Mouse (Mus musculus) bone marrow macrophage, adult 2 months (primary cell): ENCODE measurements around the gene 9630041A04Rik. TPM values are rescaled to one million over a fixed set of nuclear protein-coding genes. Genes with fewer than 3 reads are reported as not detected.

Experiments
- H3K27ac ChIP-seq: 2 replicates; pipeline ENCODE4 v1.5.1; 2012; ENCODE audit warnings: low read depth, low read length; ENCODE audit not compliant: insufficient read depth
- H3K4me1 ChIP-seq: 2 replicates; pipeline ENCODE4 v1.6.1; 2012; ENCODE audit warnings: low read length; ENCODE audit not compliant: control insufficient read depth, insufficient read depth
- H3K4me3 ChIP-seq: 2 replicates; pipeline ENCODE4 v1.5.1; 2012; ENCODE audit warnings: mild to moderate bottlenecking, low read length, moderate library complexity; ENCODE audit not compliant: insufficient read depth
- CTCF ChIP-seq: IDR thresholded peaks from 2 replicates; pipeline ENCODE4 v1.5.1; 2012; ENCODE audit warnings: low read depth, mild to moderate bottlenecking, low read length, moderate library complexity
- POLR2A ChIP-seq: IDR thresholded peaks from 2 replicates; pipeline ENCODE4 v1.6.1; 2012; ENCODE audit warnings: mild to moderate bottlenecking, low read depth, low read length, borderline replicate concordance
- polyA plus RNA-seq: library from polyadenylated mRNA; stranded (reverse); fragments of >200 nt; gene quantifications from 2 replicates; pipeline ENCODE4 v1.2.4, GENCODE M21; 2012; ENCODE audit not compliant: missing spikeins, insufficient read depth, insufficient read length

9630041A04Rik gene
- polyA plus RNA-seq, result not detected in 2 replicates

DNA sequence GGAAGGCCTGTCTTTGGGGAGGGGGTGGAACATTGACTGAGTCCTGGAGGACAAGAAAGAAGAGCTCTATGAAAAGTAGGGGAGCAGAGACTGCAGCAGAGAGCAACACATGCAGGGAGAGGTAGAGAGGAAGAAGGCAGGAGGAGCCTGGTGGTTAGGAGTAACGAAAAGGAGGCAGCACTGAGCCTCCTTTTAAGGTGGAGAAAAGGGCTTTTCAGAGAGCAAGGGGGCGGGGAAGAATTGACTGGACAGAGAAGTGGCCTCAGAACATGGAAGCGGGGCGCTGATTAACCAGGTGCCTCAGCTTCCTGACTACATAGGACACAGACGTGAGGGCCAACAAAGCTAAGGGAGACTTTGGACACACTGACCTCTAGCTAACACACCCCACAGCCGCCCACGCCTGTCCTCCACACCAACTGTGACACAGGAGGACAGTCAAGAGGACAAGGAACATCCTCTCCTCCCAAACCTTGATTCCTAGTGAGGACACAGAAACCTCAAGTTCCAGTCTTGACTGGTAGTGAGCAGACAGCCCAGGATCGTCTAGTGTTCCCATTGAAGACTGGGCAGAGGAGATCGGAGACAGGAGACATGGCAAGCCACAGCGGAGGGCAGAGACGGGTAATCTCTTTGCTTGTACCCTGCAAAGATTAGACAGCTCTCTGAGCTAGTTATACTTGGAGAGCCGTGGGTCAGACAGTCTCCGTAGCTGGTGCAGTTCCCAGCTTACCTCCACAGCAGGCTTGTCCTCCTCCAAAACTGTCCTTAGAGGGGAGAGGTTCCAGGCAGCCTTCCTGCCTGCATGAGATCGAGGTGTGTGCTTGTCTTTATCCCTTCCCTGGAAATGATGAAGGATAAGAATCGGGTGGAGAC is at the start of gene 9630041A04Rik:
Gene 9630041A04Rik, plus strand, starts transcription at position 246 of the 876 bp plus-strand sequence.
- no peak within 1 kb of the TSS for H3K27ac ChIP-seq
- H3K4me1 ChIP-seq, result no peaks in the 10 kb centered on the region
- no peak for TF ChIP-seq CTCF
- no peak for TF ChIP-seq POLR2A
- H3K4me3 ChIP-seq, result no peak within 1 kb of the TSS

DNA sequence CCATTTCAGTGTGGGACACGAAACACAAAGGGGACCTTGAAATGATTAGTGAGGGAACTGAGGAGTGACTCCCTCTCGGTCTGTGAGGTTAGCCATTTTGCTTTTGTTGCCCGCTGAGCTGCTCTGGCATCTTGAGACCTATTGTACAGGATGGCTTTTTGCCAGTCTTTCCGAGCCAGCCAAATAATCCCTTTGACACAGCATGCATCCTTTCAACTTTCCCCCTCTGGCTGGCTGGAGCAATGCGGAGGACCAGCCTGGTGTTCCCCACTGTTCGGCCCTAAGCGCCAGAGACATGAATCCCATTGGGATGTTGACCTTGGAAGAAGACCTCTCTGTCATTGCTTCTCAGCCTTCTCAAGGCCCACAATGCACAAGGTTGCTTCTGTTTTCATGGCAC is 37.7 kb upstream of the 9630041A04Rik start:
- Histone ChIP-seq H3K4me1 (no peaks in the 10 kb centered on the region), H3K27ac (no peak overlapping the region), H3K4me3 (no peak overlapping the region)
- no peak for TF ChIP-seq POLR2A
- no peak for TF ChIP-seq CTCF

DNA sequence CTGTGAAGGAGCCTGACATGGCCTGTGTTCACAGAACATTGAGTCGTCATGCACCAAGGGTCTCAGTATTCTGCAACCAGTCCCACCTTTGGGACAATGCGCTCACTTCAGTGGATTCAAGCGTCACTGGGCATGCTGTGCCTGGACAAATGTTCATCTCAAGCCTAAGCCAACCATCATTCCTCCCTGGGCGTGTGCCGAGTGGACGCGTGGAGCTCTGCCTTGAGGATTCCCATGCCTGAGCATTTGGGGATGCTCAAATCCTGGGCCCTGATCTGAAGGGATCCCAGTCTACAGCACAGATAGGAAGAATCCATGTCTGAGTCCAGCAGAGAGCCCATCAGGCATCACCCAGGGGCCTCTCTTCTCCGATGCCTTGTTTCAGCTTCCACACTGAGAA is 36.0 kb upstream of the 9630041A04Rik start:
- Histone ChIP-seq H3K27ac (no peak overlapping the region), H3K4me1 (no peaks in the 10 kb centered on the region), H3K4me3 (no peak overlapping the region)
- TF ChIP-seq CTCF (no peak), POLR2A (no peak)

DNA sequence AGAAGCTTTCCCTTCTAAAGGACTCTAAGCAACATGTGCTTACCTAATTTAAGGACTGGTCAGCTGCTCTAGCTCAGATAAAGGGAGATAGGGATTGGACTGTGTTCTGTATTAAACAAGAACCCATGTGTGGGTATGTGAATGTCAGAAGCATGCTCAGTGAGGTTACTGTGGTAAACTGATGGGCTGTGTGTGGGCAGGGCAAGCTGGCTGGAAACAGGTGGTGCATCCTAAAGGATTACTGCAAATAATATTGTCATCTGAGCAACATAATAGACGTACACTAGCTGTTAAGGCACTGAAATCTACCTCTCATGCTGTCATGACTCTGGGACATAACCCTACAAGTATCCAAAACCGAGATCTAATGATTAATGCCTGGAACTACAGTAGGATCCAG is 28.0 kb upstream of the 9630041A04Rik start:
- H3K4me3 ChIP-seq, result no peak overlapping the region
- H3K4me1 ChIP-seq, result no peaks in the 10 kb centered on the region
- no peak overlapping the region for H3K27ac ChIP-seq
- TF ChIP-seq POLR2A, result no peak
- TF ChIP-seq CTCF, result no peak

DNA sequence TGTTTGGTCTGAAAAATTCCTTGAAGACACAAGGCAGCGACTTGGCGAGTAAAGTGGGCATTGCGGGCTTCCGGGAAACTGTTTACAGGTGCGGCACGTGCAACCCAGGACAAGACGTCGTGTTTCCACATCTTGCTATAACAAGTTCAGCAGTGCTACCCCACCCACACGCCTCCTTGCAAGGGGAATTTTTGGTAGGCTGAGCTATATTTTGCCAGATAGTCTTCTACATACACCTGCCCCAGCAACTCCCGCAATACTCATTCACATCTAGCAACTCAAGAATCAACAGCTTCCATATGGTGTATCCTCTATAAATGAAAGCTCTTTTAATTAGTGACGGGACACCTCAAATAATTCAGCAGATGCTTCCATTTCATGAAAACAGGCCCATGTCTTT is 20.5 kb upstream of the 9630041A04Rik start:
- Histone ChIP-seq H3K27ac (no peak overlapping the region), H3K4me3 (no peak overlapping the region), H3K4me1 (no peaks in the 10 kb centered on the region)
- TF ChIP-seq CTCF (no peak), POLR2A (no peak)

DNA sequence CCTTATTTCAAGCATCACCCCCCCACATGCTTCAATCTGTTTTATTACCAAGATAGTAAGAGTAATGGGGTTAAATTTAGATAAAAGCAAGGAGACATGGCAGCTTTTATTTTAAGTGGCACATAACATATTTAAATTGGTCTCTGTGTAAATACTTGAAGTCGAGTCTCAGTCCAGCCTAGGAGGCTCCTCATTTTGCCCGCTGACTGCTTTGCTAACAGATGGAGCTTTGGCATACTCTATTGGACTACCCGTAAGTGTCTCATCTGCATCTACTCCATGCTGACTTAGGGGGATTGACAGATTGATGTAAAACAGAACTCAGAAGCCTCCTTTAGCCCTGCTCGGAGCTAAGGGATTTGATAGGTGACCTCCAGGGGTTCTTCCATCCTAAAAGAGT is 17.7 kb upstream of the 9630041A04Rik start:
- Histone ChIP-seq H3K27ac (no peak overlapping the region), H3K4me3 (no peak overlapping the region), H3K4me1 (no peaks in the 10 kb centered on the region)
- no peak for TF ChIP-seq POLR2A
- no peak for TF ChIP-seq CTCF

DNA sequence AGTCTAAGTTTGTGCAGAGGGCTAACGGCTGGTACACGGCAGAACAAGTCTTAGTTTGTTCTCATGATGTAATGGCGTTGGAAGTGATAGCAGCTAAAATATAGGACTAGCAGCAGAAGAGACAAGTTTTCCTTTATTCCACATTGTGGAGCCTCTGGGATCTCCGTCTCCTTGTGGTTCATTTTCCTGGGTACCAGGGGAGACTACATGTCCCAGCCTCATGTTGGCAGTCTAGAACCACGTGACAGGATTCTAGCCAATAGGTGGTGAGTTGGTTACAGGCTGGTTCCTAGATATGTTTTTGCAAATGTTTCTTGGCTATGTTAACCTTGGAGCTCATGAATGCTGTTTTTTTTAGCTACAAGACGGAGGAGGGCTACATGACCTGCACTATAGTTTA is 15.9 kb upstream of the 9630041A04Rik start:
- Histone ChIP-seq H3K4me3 (no peak overlapping the region), H3K4me1 (no peaks in the 10 kb centered on the region), H3K27ac (no peak overlapping the region)
- TF ChIP-seq CTCF, result no peak
- TF ChIP-seq POLR2A, result no peak

DNA sequence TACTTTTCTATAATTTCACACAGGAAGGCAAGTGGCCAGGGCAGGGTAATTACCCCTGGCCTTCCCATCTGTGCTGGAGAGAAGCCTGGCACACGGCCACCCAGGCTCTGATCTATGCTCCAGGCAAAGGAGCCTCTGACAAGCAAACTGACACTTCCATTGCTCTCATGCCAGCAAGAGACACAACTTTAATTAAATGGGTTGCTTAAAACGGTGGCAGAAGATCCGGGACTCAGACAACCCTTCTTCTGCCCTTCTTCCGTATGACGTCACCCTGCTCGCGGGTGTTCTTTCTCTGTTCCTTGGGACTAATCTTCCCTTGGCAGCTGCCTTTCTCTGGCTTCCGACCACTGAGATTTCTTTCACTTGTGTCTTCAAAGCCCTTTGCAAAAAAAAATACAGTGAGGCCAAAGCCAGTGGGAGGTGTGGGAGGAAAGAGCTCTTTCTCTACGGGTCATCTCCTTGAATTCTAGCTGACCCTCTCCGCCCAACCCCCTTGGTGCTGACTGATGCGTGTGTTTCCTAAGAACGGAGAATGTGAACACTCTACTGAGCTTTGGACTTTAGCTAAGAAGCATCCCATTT is 932 bp downstream of the 9630041A04Rik start:
- TF ChIP-seq CTCF, result no peak
- no peak for TF ChIP-seq POLR2A
- H3K4me1 ChIP-seq, result no peaks in the 10 kb centered on the region
- H3K27ac ChIP-seq, result no peak overlapping the region
- no peak overlapping the region for H3K4me3 ChIP-seq

DNA sequence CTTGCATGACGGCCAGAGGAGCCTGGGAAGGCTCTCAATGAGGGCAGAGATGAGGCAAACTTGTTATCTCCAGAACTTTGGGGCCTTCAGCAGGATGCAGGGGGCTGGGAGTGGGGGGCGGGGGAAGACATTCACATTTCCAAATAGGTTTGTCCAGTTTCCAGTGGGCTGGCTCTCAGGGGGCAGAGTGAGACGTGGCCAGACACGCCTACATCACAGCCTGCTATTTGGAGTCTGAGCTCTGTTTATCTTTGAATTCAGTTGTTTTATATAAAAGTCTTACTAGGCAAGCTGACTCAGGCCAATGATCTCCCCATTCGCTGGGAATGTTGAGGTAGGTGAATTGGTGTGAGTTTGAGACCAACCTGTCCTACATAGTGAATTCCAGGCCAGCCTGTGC is 1.5 kb downstream of the 9630041A04Rik start:
- H3K4me1 ChIP-seq, result no peaks in the 10 kb centered on the region

DNA sequence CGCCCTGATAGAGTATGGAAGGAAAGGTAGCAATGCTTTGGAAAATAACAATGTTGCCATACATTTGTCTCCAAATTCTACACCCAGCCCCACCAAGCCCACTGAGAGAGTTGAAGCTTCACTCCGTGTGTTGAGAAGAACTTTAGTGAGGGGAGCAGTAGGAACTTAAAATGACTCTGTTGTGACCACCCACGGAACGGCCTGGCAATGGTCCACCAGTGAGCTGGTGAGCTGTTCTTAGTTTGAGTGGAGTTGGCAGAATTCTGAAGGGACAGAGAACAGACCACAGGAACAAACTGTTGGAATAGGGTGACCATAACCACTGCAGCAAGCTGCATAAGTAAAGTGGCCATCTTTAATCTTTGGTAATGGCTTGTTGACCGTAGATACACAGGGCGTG is 7.0 kb downstream of the 9630041A04Rik start:
- no peak for TF ChIP-seq POLR2A
- TF ChIP-seq CTCF, result no peak
- no peak overlapping the region for H3K27ac ChIP-seq
- no peak overlapping the region for H3K4me3 ChIP-seq
- H3K4me1 ChIP-seq, result no peaks in the 10 kb centered on the region

More for the DNA sequence above, 1.5 kb downstream of the 9630041A04Rik start:
- Histone ChIP-seq H3K4me3 (no peak overlapping the region), H3K27ac (no peak overlapping the region)
- TF ChIP-seq POLR2A (no peak), CTCF (no peak)

DNA sequence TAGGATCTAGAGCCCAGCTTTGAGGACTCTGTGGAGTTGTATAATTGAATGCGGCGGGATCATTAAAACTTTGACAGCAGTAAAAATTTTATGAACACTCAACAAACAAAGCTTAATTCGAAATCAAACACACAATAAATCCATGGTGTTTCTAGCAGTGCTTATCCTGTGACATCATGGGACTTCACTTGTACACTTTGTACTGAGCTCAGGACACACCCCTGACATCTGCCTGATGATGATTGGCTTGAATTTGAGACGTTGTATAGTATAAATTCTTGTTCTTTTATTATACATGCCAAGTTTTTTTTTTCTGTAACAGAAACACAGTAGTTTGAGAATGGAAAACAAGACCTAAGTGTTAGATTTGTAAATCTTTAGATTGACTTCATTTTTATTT is 8.4 kb downstream of the 9630041A04Rik start:
- no peaks in the 10 kb centered on the region for H3K4me1 ChIP-seq
- TF ChIP-seq CTCF, result no peak
- no peak for TF ChIP-seq POLR2A
- H3K4me3 ChIP-seq, result no peak overlapping the region
- no peak overlapping the region for H3K27ac ChIP-seq
